Mouse (Mus musculus): ENCODE measurements around the gene Unc13c. TPM values are rescaled to one million over a fixed set of nuclear protein-coding genes. Genes with fewer than 3 reads are reported as not detected.

Unc13c gene
- total and polyA plus RNA-seq, 2 experiments, result not detected

GRCm38 (mm10) chr9:73662839-73663238, 305.9 kb downstream of the Unc13c start:
- no peak overlapping the region for H3K27ac ChIP-seq (replicated peaks; ENCODE audit: insufficient read depth, low read depth, low read length)
- TF ChIP-seq POLR2A (IDR thresholded peaks at IDR 0.05; ENCODE audit: extremely low read depth, insufficient read depth, low read length) (no peak), CTCF (IDR thresholded peaks at IDR 0.05; ENCODE audit: low read depth, low read length) (no peak)
- DNase-seq (ENCODE audit: extremely low read depth, low read depth, low spot score), result no peak
- no peaks in the 10 kb centered on the region for H3K27me3 ChIP-seq (ENCODE audit: control insufficient read depth, insufficient read depth, low read length)
- no peak overlapping the region for H3K9ac ChIP-seq (ENCODE audit: low read depth, low read length)
- no peak overlapping the region for H3K4me3 ChIP-seq (ENCODE audit: insufficient read depth, low read depth, low read length)
- no peaks in the 10 kb centered on the region for H3K4me1 ChIP-seq (ENCODE audit: control insufficient read depth, insufficient read depth, low read length)
- H3K79me2 ChIP-seq (ENCODE audit: control insufficient read depth, insufficient read depth, low read length), result no peaks in the 10 kb centered on the region
- 88% methylated on average over 7 of the region's 7 CpGs for WGBS
- H3K36me3 ChIP-seq (ENCODE audit: control insufficient read depth, insufficient read depth, low read length), result no peaks in the 10 kb centered on the region

GRCm38 (mm10) chr9:73649088-73649487, 319.7 kb downstream of the Unc13c start:
- WGBS, result 96% methylated on average over 1 of the region's 1 CpGs
- Histone ChIP-seq H3K4me1 (ENCODE audit: control insufficient read depth, insufficient read depth, low read length) (no peaks in the 10 kb centered on the region), H3K27ac (replicated peaks; ENCODE audit: insufficient read depth, low read depth, low read length) (no peak overlapping the region), H3K36me3 (ENCODE audit: control insufficient read depth, insufficient read depth, low read length) (no peaks in the 10 kb centered on the region), H3K79me2 (ENCODE audit: control insufficient read depth, insufficient read depth, low read length) (no peaks in the 10 kb centered on the region), H3K4me3 (ENCODE audit: insufficient read depth, low read depth, low read length) (no peak overlapping the region), H3K9ac (ENCODE audit: low read depth, low read length) (no peak overlapping the region), H3K27me3 (ENCODE audit: control insufficient read depth, insufficient read depth, low read length) (peaks cover 2% of the 10 kb centered on the region; the same call in 1 of the 2 replicates)
- TF ChIP-seq CTCF (IDR thresholded peaks at IDR 0.05; ENCODE audit: low read depth, low read length) (no peak), POLR2A (IDR thresholded peaks at IDR 0.05; ENCODE audit: extremely low read depth, insufficient read depth, low read length) (no peak)
- no peak for DNase-seq (ENCODE audit: extremely low read depth, low read depth, low spot score)

- no peak overlapping the region for H3K27ac ChIP-seq (replicated peaks; ENCODE audit: insufficient read depth, low read depth, low read length)
- no peaks in the 10 kb centered on the region for H3K36me3 ChIP-seq (ENCODE audit: control insufficient read depth, insufficient read depth, low read length)
- WGBS, result 81% methylated on average over 1 of the region's 1 CpGs
- H3K9ac ChIP-seq (ENCODE audit: low read depth, low read length), result no peak overlapping the region
- H3K4me1 ChIP-seq (ENCODE audit: control insufficient read depth, insufficient read depth, low read length), result no peaks in the 10 kb centered on the region
- H3K4me3 ChIP-seq (ENCODE audit: insufficient read depth, low read depth, low read length), result no peak overlapping the region
- DNase-seq (ENCODE audit: extremely low read depth, low read depth, low spot score), result no peak
- TF ChIP-seq POLR2A (IDR thresholded peaks at IDR 0.05; ENCODE audit: extremely low read depth, insufficient read depth, low read length) (no peak), CTCF (IDR thresholded peaks at IDR 0.05; ENCODE audit: low read depth, low read length) (no peak)
- no peaks in the 10 kb centered on the region for H3K27me3 ChIP-seq (ENCODE audit: control insufficient read depth, insufficient read depth, low read length)
- no peaks in the 10 kb centered on the region for H3K79me2 ChIP-seq (ENCODE audit: control insufficient read depth, insufficient read depth, low read length)
These were observed 330.6 kb downstream of the Unc13c start for GRCm38 (mm10) chr9:73638119-73638518.

- WGBS, result 72% methylated on average over 1 of the region's 1 CpGs
- Histone ChIP-seq H3K36me3 (ENCODE audit: control insufficient read depth, insufficient read depth, low read length) (no peaks in the 10 kb centered on the region), H3K27ac (replicated peaks; ENCODE audit: insufficient read depth, low read depth, low read length) (no peak overlapping the region), H3K4me1 (ENCODE audit: control insufficient read depth, insufficient read depth, low read length) (no peaks in the 10 kb centered on the region), H3K79me2 (ENCODE audit: control insufficient read depth, insufficient read depth, low read length) (no peaks in the 10 kb centered on the region), H3K4me3 (ENCODE audit: insufficient read depth, low read depth, low read length) (no peak overlapping the region), H3K27me3 (ENCODE audit: control insufficient read depth, insufficient read depth, low read length) (no peaks in the 10 kb centered on the region), H3K9ac (ENCODE audit: low read depth, low read length) (no peak overlapping the region)
- TF ChIP-seq POLR2A (IDR thresholded peaks at IDR 0.05; ENCODE audit: extremely low read depth, insufficient read depth, low read length) (no peak), CTCF (IDR thresholded peaks at IDR 0.05; ENCODE audit: low read depth, low read length) (no peak)
- DNase-seq (ENCODE audit: extremely low read depth, low read depth, low spot score), result no peak
These were observed 343.6 kb downstream of the Unc13c start for GRCm38 (mm10) chr9:73625171-73625570.

- no peak for DNase-seq (ENCODE audit: extremely low read depth, low read depth, low spot score)
- 74% methylated on average over 4 of the region's 4 CpGs for WGBS
- TF ChIP-seq CTCF (IDR thresholded peaks at IDR 0.05; ENCODE audit: low read depth, low read length) (no peak), POLR2A (IDR thresholded peaks at IDR 0.05; ENCODE audit: extremely low read depth, insufficient read depth, low read length) (no peak)
- Histone ChIP-seq H3K79me2 (ENCODE audit: control insufficient read depth, insufficient read depth, low read length) (no peaks in the 10 kb centered on the region), H3K36me3 (ENCODE audit: control insufficient read depth, insufficient read depth, low read length) (no peaks in the 10 kb centered on the region), H3K9ac (ENCODE audit: low read depth, low read length) (no peak overlapping the region), H3K27ac (replicated peaks; ENCODE audit: insufficient read depth, low read depth, low read length) (no peak overlapping the region), H3K4me1 (ENCODE audit: control insufficient read depth, insufficient read depth, low read length) (no peaks in the 10 kb centered on the region), H3K4me3 (ENCODE audit: insufficient read depth, low read depth, low read length) (no peak overlapping the region), H3K27me3 (ENCODE audit: control insufficient read depth, insufficient read depth, low read length) (no peaks in the 10 kb centered on the region; the same call in 1 of the 2 replicates)
These were observed 355.9 kb downstream of the Unc13c start for GRCm38 (mm10) chr9:73612896-73613295.

- no peaks in the 10 kb centered on the region for H3K27me3 ChIP-seq (ENCODE audit: control insufficient read depth, insufficient read depth, low read length)
- no peak overlapping the region for H3K27ac ChIP-seq (replicated peaks; ENCODE audit: insufficient read depth, low read depth, low read length)
- no peak overlapping the region for H3K4me3 ChIP-seq (ENCODE audit: insufficient read depth, low read depth, low read length)
- no peak overlapping the region for H3K9ac ChIP-seq (ENCODE audit: low read depth, low read length)
- 60% methylated on average over 1 of the region's 1 CpGs for WGBS
- H3K79me2 ChIP-seq (ENCODE audit: control insufficient read depth, insufficient read depth, low read length), result no peaks in the 10 kb centered on the region
- H3K4me1 ChIP-seq (ENCODE audit: control insufficient read depth, insufficient read depth, low read length), result no peaks in the 10 kb centered on the region
- no peaks in the 10 kb centered on the region for H3K36me3 ChIP-seq (ENCODE audit: control insufficient read depth, insufficient read depth, low read length)
- TF ChIP-seq POLR2A (IDR thresholded peaks at IDR 0.05; ENCODE audit: extremely low read depth, insufficient read depth, low read length) (no peak), CTCF (IDR thresholded peaks at IDR 0.05; ENCODE audit: low read depth, low read length) (no peak)
- DNase-seq (ENCODE audit: extremely low read depth, low read depth, low spot score), result no peak
These were observed 364.8 kb downstream of the Unc13c start for GRCm38 (mm10) chr9:73603921-73604320.
